Mouse (Mus musculus) intestine, postnatal 0 days (tissue): ENCODE measurements around the gene Gm20708. TPM values are rescaled to one million over a fixed set of nuclear protein-coding genes. Genes with fewer than 3 reads are reported as not detected.

Experiments
- ATAC-seq: fragments of 200-750 bp; cut with Nextera tagmentation; 2 replicates; pipeline ENCODE4 v1.8.0; 2017; ENCODE audit warnings: mild to moderate bottlenecking, moderate TSS enrichment, moderate library complexity
- H3K27ac ChIP-seq: fragments of 300-500 bp; sonication (generic); 2 replicates; pipeline ENCODE4 v1.5.1; 2014; ENCODE audit warnings: mild to moderate bottlenecking, low read depth, low read length, moderate library complexity
- H3K27me3 ChIP-seq: fragments of 300-500 bp; sonication (generic); replicated peaks from 2 replicates; pipeline ENCODE4 v1.6.1; 2014; ENCODE audit warnings: low read length, mixed read lengths; ENCODE audit not compliant: control insufficient read depth, insufficient read depth
- H3K36me3 ChIP-seq: fragments of 300-500 bp; sonication (generic); 2 replicates; pipeline ENCODE4 v1.6.1; 2014; ENCODE audit warnings: mild to moderate bottlenecking, moderate library complexity; ENCODE audit not compliant: control insufficient read depth, insufficient read depth
- H3K4me1 ChIP-seq: fragments of 300-500 bp; sonication (generic); replicated peaks from 2 replicates; pipeline ENCODE4 v1.6.1; 2014; ENCODE audit warnings: antibody characterized with exemption, low read length, mixed read lengths; ENCODE audit not compliant: control insufficient read depth, insufficient read depth
- H3K4me2 ChIP-seq: fragments of 300-500 bp; sonication (generic); replicated peaks from 2 replicates; pipeline ENCODE4 v1.6.1; 2014; ENCODE audit warnings: low read depth, mild to moderate bottlenecking, moderate library complexity
- H3K4me3 ChIP-seq: fragments of 300-500 bp; sonication (generic); 2 replicates; pipeline ENCODE4 v1.5.1; 2014; ENCODE audit warnings: low read depth, low read length
- H3K9ac ChIP-seq: fragments of 300-500 bp; sonication (generic); 2 replicates; pipeline ENCODE4 v1.6.1; 2014; ENCODE audit warnings: mild to moderate bottlenecking, low read depth, low read length
- H3K9me3 ChIP-seq: fragments of 300-500 bp; sonication (generic); 2 replicates; pipeline ENCODE4 v1.6.1; 2016; ENCODE audit warnings: mixed run types; ENCODE audit not compliant: control insufficient read depth
- CTCF ChIP-seq: sonication (generic); IDR thresholded peaks from 2 replicates; pipeline ENCODE4 v1.5.1; 2016; ENCODE audit warnings: low read depth, mild to moderate bottlenecking, control low read depth, antibody characterized with exemption, moderate library complexity
- WGBS: fragments of 180-500 bp; shearing (Covaris S2); extraction: QIAGEN DNeasy Blood & Tissue Kit; methylation state at CpG from one replicate; pipeline ENCODE4 v1.1.7; 2014; 5-methylcytosine and 5-hydroxymethylcytosine counted together
- polyA plus RNA-seq: library from polyadenylated mRNA; unstranded; fragments of >200 nt; fragmentation: Nextera tagmentation; extraction: Ambion mirVana; gene quantifications from 2 replicates; pipeline ENCODE4 v1.2.1, GENCODE M21; 2015

The Gm20708 gene
- polyA plus RNA-seq, 1 experiment from 2014 or later = 0.29 TPM

- Histone ChIP-seq H3K27me3 (no peaks in the 10 kb centered on the region), H3K36me3 (peaks cover 63% of the 10 kb centered on the region), H3K9me3 (no peaks in the 10 kb centered on the region), H3K4me1 (no peaks in the 10 kb centered on the region), H3K4me2 (no peak overlapping the region), H3K4me3 (no peak overlapping the region), H3K27ac (no peak overlapping the region), H3K9ac (no peak overlapping the region)
- no peak for TF ChIP-seq CTCF
- WGBS = 82% methylated on average over 3 of the region's 3 CpGs
- ATAC-seq = no peak
Observed at GRCm38 (mm10) chr11:117766275-117766674, 43.2 kb upstream of the Gm20708 start.

- H3K9ac ChIP-seq = no peak overlapping the region
- 61% methylated on average over 20 of the region's 20 CpGs for WGBS
- no peaks in the 10 kb centered on the region for H3K27me3 ChIP-seq
- H3K36me3 ChIP-seq = peaks cover 59% of the 10 kb centered on the region; the same call in 1 of the 2 replicates
- H3K4me1 ChIP-seq = no peaks in the 10 kb centered on the region
- no peaks in the 10 kb centered on the region for H3K9me3 ChIP-seq
- TF ChIP-seq CTCF = 0 out of 2 replicates have a peak, but pooled peaks have one; percentile 5
- H3K4me3 ChIP-seq = no peak overlapping the region
- peak; percentile 50; the same call in 1 of the 2 replicates for ATAC-seq
- H3K27ac ChIP-seq = peak overlapping the region; percentile 46; the same call in 1 of the 2 replicates
- H3K4me2 ChIP-seq = no peak overlapping the region
Observed at GRCm38 (mm10) chr11:117768725-117769682, 40.5 kb upstream of the Gm20708 start.

- Histone ChIP-seq H3K36me3 (peaks cover 55% of the 10 kb centered on the region; the same call in 1 of the 2 replicates), H3K27ac (no peak overlapping the region), H3K9me3 (no peaks in the 10 kb centered on the region), H3K9ac (no peak overlapping the region), H3K27me3 (no peaks in the 10 kb centered on the region), H3K4me1 (no peaks in the 10 kb centered on the region), H3K4me2 (no peak overlapping the region), H3K4me3 (no peak overlapping the region)
- ATAC-seq = no peak
- 79% methylated on average over 7 of the region's 7 CpGs for WGBS
- no peak for TF ChIP-seq CTCF
Observed at GRCm38 (mm10) chr11:117769683-117770047, 39.8 kb upstream of the Gm20708 start.

- Histone ChIP-seq H3K4me3 (no peak overlapping the region), H3K27me3 (no peaks in the 10 kb centered on the region), H3K9me3 (no peaks in the 10 kb centered on the region), H3K9ac (no peak overlapping the region), H3K27ac (no peak overlapping the region), H3K36me3 (peaks cover 57% of the 10 kb centered on the region; the same call in 1 of the 2 replicates), H3K4me2 (no peak overlapping the region), H3K4me1 (no peaks in the 10 kb centered on the region)
- 0 out of 2 replicates have a peak, but pooled peaks have one; percentile 3 for TF ChIP-seq CTCF
- no peak for ATAC-seq
- 77% methylated on average over 10 of the region's 10 CpGs for WGBS
Observed at GRCm38 (mm10) chr11:117770407-117770806, 39.1 kb upstream of the Gm20708 start.

- no peak for TF ChIP-seq CTCF
- Histone ChIP-seq H3K4me2 (no peak overlapping the region), H3K27me3 (no peaks in the 10 kb centered on the region), H3K9me3 (no peaks in the 10 kb centered on the region), H3K4me3 (no peak overlapping the region), H3K27ac (no peak overlapping the region), H3K36me3 (peaks cover 51% of the 10 kb centered on the region; the same call in 1 of the 2 replicates), H3K9ac (no peak overlapping the region), H3K4me1 (no peaks in the 10 kb centered on the region)
- ATAC-seq = no peak
- 93% methylated on average over 7 of the region's 7 CpGs for WGBS
Observed at GRCm38 (mm10) chr11:117772352-117772751, 37.1 kb upstream of the Gm20708 start.

GRCm38 (mm10) chr11:117774925-117775324 lies 34.5 kb upstream of the Gm20708 start:
- WGBS = 93% methylated on average over 10 of the region's 10 CpGs
- Histone ChIP-seq H3K4me1 (0 out of 2 replicates have a peak, but pooled peaks cover 4% of the 10 kb centered on the region), H3K27me3 (no peaks in the 10 kb centered on the region), H3K27ac (no peak overlapping the region), H3K9ac (no peak overlapping the region), H3K9me3 (no peaks in the 10 kb centered on the region), H3K4me2 (no peak overlapping the region), H3K36me3 (peaks cover 55% of the 10 kb centered on the region; the same call in 1 of the 2 replicates), H3K4me3 (no peak overlapping the region)
- ATAC-seq = no peak
- TF ChIP-seq CTCF = no peak
